Mouse (Mus musculus) midbrain, embryonic 13.5 days (tissue): Measurements from ENCODE around the gene Pkd2l1. TPM values are rescaled to one million over a fixed set of nuclear protein-coding genes. Genes with fewer than 3 reads are reported as not detected.

Experiments
- ATAC-seq: fragments of 200-750 bp; cut with Nextera tagmentation; 2 replicates; pipeline ENCODE4 v1.8.0; 2017; ENCODE audit warnings: mild to moderate bottlenecking, moderate TSS enrichment, moderate library complexity
- H3K27ac ChIP-seq: fragments of 300-500 bp; sonication (generic); 2 replicates; pipeline ENCODE4 v1.5.1; 2015; ENCODE audit warnings: inconsistent platforms, mild to moderate bottlenecking, moderate library complexity
- H3K27me3 ChIP-seq: fragments of 300-500 bp; sonication (generic); 2 replicates; pipeline ENCODE4 v1.6.1; 2015; ENCODE audit warnings: mild to moderate bottlenecking, inconsistent platforms
- H3K36me3 ChIP-seq: fragments of 300-500 bp; sonication (generic); 2 replicates; pipeline ENCODE4 v1.6.1; 2015; ENCODE audit warnings: mild to moderate bottlenecking, inconsistent platforms
- H3K4me1 ChIP-seq: fragments of 300-500 bp; sonication (generic); replicated peaks from 2 replicates; pipeline ENCODE4 v1.6.1; 2015; ENCODE audit warnings: inconsistent platforms
- H3K4me2 ChIP-seq: fragments of 300-500 bp; sonication (generic); replicated peaks from 2 replicates; pipeline ENCODE4 v1.6.1; 2015; ENCODE audit warnings: moderate library complexity, mild to moderate bottlenecking, inconsistent platforms
- H3K4me3 ChIP-seq: fragments of 300-500 bp; sonication (generic); replicated peaks from 2 replicates; pipeline ENCODE4 v1.5.1; 2015; ENCODE audit warnings: mild to moderate bottlenecking, inconsistent platforms
- H3K9ac ChIP-seq: fragments of 300-500 bp; sonication (generic); replicated peaks from 2 replicates; pipeline ENCODE4 v1.6.1; 2015; ENCODE audit warnings: mild to moderate bottlenecking, inconsistent platforms
- H3K9me3 ChIP-seq: fragments of 300-500 bp; sonication (generic); 2 replicates; pipeline ENCODE4 v1.6.1; 2016; ENCODE audit warnings: mild to moderate bottlenecking, inconsistent platforms
- WGBS: fragments of 180-500 bp; shearing (Covaris S2); methylation state at CpG from one replicate; pipeline ENCODE4 v1.1.7; 2015; 5-methylcytosine and 5-hydroxymethylcytosine counted together
- polyA plus RNA-seq: library from polyadenylated mRNA; unstranded; fragments of >200 nt; fragmentation: Nextera tagmentation; extraction: Ambion mirVana; gene quantifications from 2 replicates; pipeline ENCODE4 v1.2.1, GENCODE M21; 2015

Pkd2l1 gene
- polyA plus RNA-seq, 1 experiment from 2014 or later: 0.20 TPM

DNA sequence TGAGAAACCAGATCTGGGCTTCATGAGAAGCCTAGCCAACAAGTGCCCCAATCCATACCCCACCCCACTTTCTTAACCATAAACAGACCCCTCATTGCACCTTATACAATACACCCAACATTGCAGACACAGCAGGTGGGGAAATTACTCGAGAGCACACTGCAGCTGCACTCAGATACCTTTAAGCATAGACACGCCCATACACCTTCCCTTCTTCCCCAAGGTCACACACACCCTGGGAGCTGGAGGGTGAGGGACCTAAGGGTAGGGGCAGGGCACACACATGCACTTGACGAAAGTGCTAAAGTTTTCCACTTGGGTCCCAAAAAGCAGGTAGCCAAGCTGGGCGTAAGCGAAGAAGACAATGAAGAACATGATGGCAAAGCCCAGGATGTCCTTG, 38.5 kb downstream of the Pkd2l1 start:
- Histone ChIP-seq H3K4me2 (no peak overlapping the region), H3K4me3 (no peak overlapping the region), H3K9ac (no peak overlapping the region), H3K4me1 (no peaks in the 10 kb centered on the region), H3K27ac (no peak overlapping the region), H3K9me3 (no peaks in the 10 kb centered on the region), H3K36me3 (no peaks in the 10 kb centered on the region), H3K27me3 (peaks cover 24% of the 10 kb centered on the region)
- no peak for ATAC-seq
- WGBS: 81% methylated on average over 5 of the region's 5 CpGs

DNA sequence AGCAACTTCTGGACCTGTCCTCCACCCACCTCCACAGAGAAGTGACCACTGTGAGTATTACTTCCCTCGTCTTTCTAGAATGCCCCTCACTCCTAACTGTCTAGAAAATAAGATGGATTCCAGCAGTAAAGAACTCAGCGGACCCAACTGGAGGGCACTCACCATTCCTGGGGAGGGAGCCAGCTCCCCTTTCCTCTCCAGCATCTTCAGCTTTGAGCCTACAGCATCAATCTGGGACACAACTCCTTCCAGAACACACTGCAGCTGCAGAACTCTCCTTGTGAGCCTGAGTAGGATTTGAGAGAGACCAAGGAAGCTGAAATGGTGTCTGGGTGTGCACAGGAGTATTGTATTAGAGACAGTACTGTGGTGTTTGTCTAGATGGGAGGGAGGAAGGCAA, 43.3 kb downstream of the Pkd2l1 start:
- Histone ChIP-seq H3K27me3 (peaks cover 12% of the 10 kb centered on the region), H3K4me2 (no peak overlapping the region), H3K9ac (no peak overlapping the region), H3K9me3 (no peaks in the 10 kb centered on the region), H3K4me3 (no peak overlapping the region), H3K36me3 (peaks cover 8% of the 10 kb centered on the region), H3K27ac (no peak overlapping the region), H3K4me1 (peaks cover 17% of the 10 kb centered on the region)
- 75% methylated on average over 2 of the region's 2 CpGs for WGBS
- ATAC-seq: no peak

DNA sequence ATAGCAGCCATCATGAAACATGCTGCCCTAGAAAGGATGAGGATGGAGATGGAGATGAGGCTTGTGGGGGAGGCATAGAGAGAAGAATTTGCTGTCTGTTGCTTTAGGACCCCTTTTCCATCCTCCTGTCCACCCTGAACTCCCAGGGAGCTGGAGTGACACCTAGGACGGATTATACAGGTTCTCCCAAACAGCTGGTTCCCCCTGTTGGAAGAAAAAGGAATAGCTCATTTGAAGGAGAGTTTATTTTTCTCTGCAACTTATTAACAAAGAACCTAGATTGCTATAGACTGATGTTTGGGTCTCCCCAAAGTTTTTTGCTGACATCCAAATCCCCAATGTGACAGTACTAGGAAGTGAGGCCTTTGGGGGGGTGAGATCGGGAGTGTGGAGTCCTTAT, 43.9 kb downstream of the Pkd2l1 start:
- Histone ChIP-seq H3K4me3 (no peak overlapping the region), H3K9ac (no peak overlapping the region), H3K36me3 (peaks cover 15% of the 10 kb centered on the region), H3K4me2 (no peak overlapping the region), H3K4me1 (peaks cover 17% of the 10 kb centered on the region), H3K27ac (no peak overlapping the region), H3K9me3 (no peaks in the 10 kb centered on the region), H3K27me3 (peaks cover 11% of the 10 kb centered on the region)
- WGBS: 22% methylated on average over 2 of the region's 2 CpGs
- ATAC-seq: no peak

DNA sequence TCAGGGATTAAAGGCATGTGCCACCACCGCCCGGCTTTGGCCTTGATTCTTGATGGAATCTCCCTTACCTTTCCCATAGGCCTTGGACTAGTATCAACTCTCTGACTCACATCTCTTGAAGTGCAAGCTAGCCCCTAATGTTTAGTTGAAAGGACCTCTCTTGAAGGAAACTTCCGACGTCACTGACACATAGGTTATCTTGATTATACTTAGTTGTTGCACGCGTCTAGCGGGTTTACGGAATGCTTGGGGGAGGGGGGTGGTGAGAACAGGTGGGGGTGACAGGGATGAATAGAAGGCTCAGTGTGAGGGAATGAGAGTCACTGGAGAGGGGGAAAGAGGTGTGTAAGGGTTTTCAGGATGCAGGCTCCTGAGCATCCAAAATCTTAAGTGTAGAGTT, 45.3 kb downstream of the Pkd2l1 start:
- Histone ChIP-seq H3K27ac (no peak overlapping the region), H3K4me1 (peaks cover 17% of the 10 kb centered on the region), H3K4me3 (no peak overlapping the region), H3K4me2 (no peak overlapping the region), H3K9ac (no peak overlapping the region), H3K27me3 (peaks cover 11% of the 10 kb centered on the region), H3K36me3 (peaks cover 29% of the 10 kb centered on the region), H3K9me3 (no peaks in the 10 kb centered on the region)
- ATAC-seq: no peak
- 96% methylated on average over 8 of the region's 8 CpGs for WGBS

DNA sequence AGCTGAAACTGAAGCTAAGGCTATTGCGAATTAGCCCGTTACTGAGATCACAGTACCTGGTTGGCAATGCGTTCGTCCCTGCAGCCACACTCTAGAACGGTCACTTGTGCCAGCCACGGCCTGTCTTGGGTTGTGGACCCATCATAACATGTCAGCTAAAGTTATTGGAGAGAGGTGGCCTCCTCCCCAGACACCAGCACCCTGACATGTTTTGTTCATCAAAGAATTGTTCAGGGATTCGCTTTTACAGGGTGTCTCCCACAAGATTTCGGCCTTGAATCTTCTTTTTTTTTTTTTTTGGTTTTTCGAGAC, 45.7 kb downstream of the Pkd2l1 start:
- Histone ChIP-seq H3K9ac (peak overlapping the region; percentile 74), H3K27ac (peak overlapping the region; percentile 51), H3K9me3 (no peaks in the 10 kb centered on the region), H3K4me3 (peak overlapping the region; percentile 76), H3K27me3 (peaks cover 11% of the 10 kb centered on the region), H3K36me3 (peaks cover 33% of the 10 kb centered on the region), H3K4me2 (peak overlapping the region; percentile 83), H3K4me1 (peaks cover 17% of the 10 kb centered on the region)
- ATAC-seq: peak; percentile 76
- 62% methylated on average over 9 of the region's 9 CpGs for WGBS

DNA sequence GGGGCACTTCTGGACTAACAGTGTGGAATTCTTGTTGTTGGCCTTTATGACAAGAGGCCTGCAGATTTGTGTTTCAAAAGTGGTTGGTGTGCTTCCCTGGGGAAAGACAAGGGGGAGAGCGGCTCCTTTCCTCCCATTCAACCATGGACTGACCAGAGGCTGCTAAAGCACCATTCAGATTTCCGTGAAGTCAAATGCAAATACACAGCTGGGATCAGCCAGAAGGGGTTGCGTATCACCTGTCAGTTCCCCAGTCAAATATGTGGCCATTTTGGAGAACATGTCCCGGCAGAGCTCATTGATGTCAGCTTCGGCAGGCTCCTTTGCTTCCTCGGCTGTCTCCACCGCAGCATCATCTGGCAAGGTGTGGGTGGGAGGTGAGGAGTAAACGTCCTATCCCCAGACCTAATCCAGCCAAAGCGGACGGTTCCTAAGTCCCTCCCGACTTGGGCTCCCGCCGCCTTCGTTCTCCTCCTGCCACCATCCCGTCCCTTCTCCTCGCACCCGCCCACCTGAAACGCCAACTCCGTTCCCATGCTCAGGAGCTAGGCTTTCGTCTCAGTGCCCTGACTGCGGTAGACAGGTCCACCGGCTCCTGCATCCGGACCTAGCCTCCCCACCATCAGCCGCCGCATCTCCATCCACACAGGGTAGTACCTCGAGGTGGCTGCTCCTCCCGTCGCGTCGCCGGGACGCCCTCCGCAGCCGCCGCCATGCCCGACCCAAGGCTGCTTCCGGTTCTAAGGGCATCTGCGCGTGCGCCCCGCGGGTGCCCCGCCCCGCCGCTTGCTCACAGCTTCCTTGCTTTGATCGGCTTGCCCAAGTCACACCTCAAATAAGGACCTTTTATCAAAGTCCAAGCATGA, 46.3 kb downstream of the Pkd2l1 start, which contains the start of gene Bloc1s2:
TSS of gene Bloc1s2 (minus strand) at position 745 of the 866 bp plus-strand sequence.
- peak within 1 kb of the TSS; percentile 74 for H3K9ac ChIP-seq
- H3K27me3 ChIP-seq: peaks cover 11% of the 10 kb centered on the region
- ATAC-seq: peak; percentile 96
- peak within 1 kb of the TSS; percentile 83 for H3K4me2 ChIP-seq
- H3K4me1 ChIP-seq: peaks cover 17% of the 10 kb centered on the region
- H3K9me3 ChIP-seq: no peaks in the 10 kb centered on the region
- WGBS: 2% methylated on average over 46 of the region's 46 CpGs
- H3K36me3 ChIP-seq: peaks cover 39% of the 10 kb centered on the region
- peak within 1 kb of the TSS; percentile 76 for H3K4me3 ChIP-seq
- peak within 1 kb of the TSS; percentile 51 for H3K27ac ChIP-seq

DNA sequence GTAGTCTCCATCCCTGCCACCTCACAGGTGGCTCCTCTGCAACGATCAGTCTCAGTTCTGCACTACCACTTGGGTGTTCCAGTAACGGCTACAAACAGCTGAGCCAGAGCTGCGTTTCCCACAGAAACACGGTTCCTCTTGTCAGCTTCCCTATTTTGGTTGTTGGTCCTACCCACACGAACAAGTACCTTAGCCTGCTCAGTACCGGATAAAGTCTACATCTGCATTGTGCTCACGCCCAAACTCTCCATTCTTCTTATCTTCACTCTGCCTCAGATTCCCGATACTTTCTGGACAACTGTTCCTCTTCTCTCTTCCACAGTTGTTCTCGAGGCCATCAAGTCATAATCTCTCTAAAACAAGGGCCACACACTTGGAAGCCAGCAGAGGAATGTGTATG, 47.9 kb downstream of the Pkd2l1 start:
- no peak overlapping the region for H3K4me2 ChIP-seq
- H3K27ac ChIP-seq: no peak overlapping the region
- H3K27me3 ChIP-seq: peaks cover 6% of the 10 kb centered on the region
- ATAC-seq: no peak
- H3K9ac ChIP-seq: no peak overlapping the region
- no peak overlapping the region; the same call in 1 of the 2 replicates for H3K4me3 ChIP-seq
- H3K9me3 ChIP-seq: no peaks in the 10 kb centered on the region
- peaks cover 51% of the 10 kb centered on the region for H3K36me3 ChIP-seq
- peaks cover 17% of the 10 kb centered on the region for H3K4me1 ChIP-seq
- 95% methylated on average over 9 of the region's 9 CpGs for WGBS

DNA sequence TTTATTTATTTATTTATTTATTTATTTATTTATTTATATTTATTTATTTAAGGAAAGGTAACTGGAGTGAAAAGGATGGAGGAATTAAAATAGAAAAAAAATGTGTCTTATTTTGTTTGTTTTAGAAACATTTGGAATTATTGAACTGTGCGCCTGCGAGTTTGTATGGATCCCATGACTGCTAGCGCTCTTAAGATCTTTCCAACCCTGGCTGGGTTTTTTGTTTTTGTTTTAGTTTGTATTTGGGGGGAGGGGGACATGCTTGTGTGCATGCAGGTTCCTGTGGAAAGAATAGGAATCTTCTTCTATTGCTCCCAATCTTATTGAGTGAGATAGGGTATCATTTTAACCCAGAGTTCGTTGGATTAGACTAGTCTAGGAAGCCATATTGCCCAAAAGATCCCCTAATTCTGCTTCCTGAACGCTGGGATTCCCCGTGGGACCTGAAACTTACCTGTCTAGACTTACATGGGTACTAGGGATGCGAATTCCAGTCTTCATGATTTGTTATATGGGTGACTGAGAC, 56.2 kb downstream of the Pkd2l1 start:
- peak overlapping the region; percentile 83 for H3K4me3 ChIP-seq
- peaks cover 40% of the 10 kb centered on the region for H3K36me3 ChIP-seq
- H3K9me3 ChIP-seq: peaks cover 3% of the 10 kb centered on the region; the same call in 1 of the 2 replicates
- peak; percentile 47 for ATAC-seq
- no peak overlapping the region for H3K9ac ChIP-seq
- H3K4me2 ChIP-seq: peak overlapping the region; percentile 60
- H3K27me3 ChIP-seq: no peaks in the 10 kb centered on the region
- H3K27ac ChIP-seq: peak overlapping the region; percentile 62
- peaks cover 9% of the 10 kb centered on the region for H3K4me1 ChIP-seq
- WGBS: 30% methylated on average over 7 of the region's 7 CpGs

DNA sequence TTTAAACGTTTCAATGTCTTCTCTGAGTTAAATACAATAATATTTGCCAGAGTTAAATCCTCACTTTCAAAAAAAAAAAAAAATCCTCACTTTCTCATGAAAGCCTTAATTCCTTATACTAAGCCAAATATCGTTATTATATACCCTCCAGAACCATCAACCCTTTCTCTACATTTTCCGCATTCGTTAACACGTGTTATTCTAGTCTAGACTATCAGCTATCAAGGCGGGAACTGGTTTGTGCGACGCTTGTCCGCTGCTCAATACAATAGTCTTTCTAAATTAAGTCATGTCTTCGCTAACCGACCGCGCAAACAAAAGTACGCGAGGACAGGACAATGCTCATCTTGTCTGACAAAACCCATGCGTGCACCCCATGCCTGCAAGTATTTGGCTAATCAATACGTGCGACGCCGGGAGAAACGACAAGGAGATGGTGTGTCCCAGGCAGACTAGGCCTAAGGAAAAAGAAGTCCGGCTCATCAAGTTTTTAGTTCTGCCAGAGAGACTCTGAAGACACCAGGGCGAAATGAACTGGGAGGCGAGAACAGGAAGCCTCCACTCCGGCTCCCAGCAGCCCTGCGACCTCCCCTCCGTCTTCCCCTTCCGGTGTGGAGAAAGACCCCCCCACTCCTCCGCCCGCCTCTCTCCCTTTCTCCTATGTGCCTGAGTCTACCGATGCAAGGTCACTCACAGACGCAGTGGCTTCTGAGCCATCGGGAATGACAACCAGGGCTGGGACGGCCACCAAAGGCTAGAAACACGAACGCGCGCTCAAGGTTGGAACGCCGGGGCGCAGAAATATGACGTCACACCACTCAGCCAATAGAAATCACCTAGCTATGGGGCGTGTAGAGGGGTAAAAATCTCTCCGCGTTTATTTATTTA, 56.9 kb downstream of the Pkd2l1 start, which contains the start of gene Cwf19l1:
TSS of gene Cwf19l1 (minus strand) at position 805 of the 888 bp plus-strand sequence.
- Histone ChIP-seq H3K27ac (peak within 1 kb of the TSS; percentile 93), H3K27me3 (no peaks in the 10 kb centered on the region), H3K4me1 (peaks cover 9% of the 10 kb centered on the region), H3K4me2 (peak within 1 kb of the TSS; percentile 78), H3K4me3 (peak within 1 kb of the TSS; percentile 83), H3K36me3 (peaks cover 40% of the 10 kb centered on the region), H3K9ac (peak within 1 kb of the TSS; percentile 76), H3K9me3 (peaks cover 3% of the 10 kb centered on the region; the same call in 1 of the 2 replicates)
- ATAC-seq: peak; percentile 95
- WGBS: under 1% methylated on average over 45 of the region's 45 CpGs

DNA sequence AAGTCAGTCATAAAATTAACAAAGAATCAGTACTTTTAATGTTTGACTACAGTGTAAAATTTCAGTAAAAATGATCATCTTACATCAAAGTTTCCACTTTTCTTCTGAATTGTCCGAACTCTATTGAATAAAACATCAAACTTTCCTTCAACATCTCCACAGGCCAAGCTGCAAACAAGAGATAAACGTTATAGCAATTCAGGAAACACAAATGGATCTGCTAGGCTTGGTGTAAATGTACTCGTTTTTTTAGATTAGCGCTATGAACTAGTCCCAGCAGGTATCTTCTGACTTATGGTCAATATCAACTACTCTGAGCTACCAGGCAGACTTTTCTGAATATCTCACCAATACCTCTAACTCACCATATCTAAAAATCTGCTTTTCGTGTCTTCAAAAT, 59.3 kb downstream of the Pkd2l1 start:
- 95% methylated on average over 5 of the region's 5 CpGs for WGBS
- Histone ChIP-seq H3K4me3 (no peak overlapping the region), H3K4me1 (peaks cover 9% of the 10 kb centered on the region), H3K9ac (no peak overlapping the region), H3K27me3 (no peaks in the 10 kb centered on the region), H3K36me3 (peaks cover 41% of the 10 kb centered on the region), H3K9me3 (no peaks in the 10 kb centered on the region), H3K4me2 (no peak overlapping the region), H3K27ac (no peak overlapping the region)
- ATAC-seq: no peak

DNA sequence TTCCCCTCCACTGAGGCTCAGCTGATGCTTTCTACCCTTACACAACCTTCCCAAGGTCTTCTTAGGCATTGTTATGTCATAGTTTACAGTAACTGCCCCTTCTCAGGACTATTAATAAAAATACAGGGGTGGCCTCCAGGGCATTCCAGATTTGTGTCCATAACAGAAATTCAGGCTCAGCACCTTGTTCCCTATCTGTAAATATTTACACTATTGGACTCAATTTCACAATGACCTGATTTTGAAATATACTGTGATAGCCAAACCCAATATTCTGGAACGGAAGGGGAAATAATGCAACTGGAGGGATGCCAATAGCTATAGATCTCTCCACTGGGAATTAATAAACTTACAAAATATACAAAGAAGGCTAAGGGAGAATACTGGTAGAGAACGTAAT, 63.7 kb downstream of the Pkd2l1 start:
- H3K9ac ChIP-seq: no peak overlapping the region
- H3K4me3 ChIP-seq: no peak overlapping the region
- 96% methylated on average over 2 of the region's 2 CpGs for WGBS
- H3K27me3 ChIP-seq: no peaks in the 10 kb centered on the region
- peaks cover 78% of the 10 kb centered on the region for H3K36me3 ChIP-seq
- H3K4me1 ChIP-seq: no peaks in the 10 kb centered on the region
- no peak overlapping the region for H3K27ac ChIP-seq
- H3K4me2 ChIP-seq: no peak overlapping the region
- H3K9me3 ChIP-seq: no peaks in the 10 kb centered on the region
- no peak for ATAC-seq
